Mouse (Mus musculus) adrenal gland, adult 18-20 months (tissue): ENCODE data around the gene Abhd17b. TPM values are rescaled to one million over a fixed set of nuclear protein-coding genes. Genes with fewer than 3 reads are reported as not detected.

Experiments used
- DNase-seq, 2 experiments: peaks; one replicate each; pipeline ENCODE4 v3.0.0; 2021 to 2022; ENCODE audit warnings: low spot score in 2 of 2
- total RNA-seq, 2 experiments: library from RNA; stranded (reverse); gene quantifications; 1 replicate in 1 of 2; 2 replicates in 1 of 2; pipeline ENCODE4 v1.2.3; 2021

Abhd17b gene
- total RNA-seq, 2 experiments from 2014 or later, result 31.8 to 42.6 TPM

DNA sequence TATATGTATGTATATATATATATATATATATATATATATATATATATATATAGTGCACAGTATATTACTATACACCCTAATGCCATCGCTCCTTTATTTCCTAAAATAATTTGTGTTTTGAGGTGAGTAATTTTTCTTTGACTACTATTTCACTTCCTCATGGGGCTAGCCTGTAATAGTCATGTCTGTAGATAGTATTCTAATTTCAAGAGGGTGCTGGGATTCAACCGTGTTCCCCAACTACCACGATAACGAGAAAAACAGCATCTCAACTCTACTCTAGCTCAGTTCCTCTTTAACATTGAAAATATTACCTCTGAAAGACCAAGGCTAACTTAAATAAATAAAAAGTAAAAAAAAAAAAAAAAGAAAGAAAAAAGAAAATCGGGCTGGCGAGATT is 75.4 kb downstream of the Abhd17b start:
- no peak for DNase-seq

- no peak for DNase-seq
Observed at GRCm38 (mm10) chr19:21731887-21732286, 78.9 kb downstream of the Abhd17b start.

DNA sequence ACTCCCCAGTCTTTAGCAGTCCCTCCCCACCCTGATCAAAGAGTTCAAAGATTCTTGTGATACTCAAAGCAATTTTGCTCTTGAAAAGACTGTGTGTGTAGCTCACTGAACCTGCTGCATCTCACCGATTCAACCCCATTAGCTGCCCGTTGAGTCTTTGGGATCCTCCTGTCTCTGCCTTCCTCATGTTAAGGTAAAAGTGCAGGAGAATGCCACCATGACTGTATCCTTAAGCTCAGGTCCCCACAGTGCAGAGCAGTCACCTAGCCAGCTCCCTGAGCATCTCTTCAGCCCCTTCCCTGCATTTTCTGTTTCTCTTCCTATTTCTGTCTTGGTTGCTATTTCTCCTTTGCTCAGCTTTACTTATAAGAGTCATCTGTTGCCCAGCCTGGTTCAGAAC is 80.2 kb downstream of the Abhd17b start:
- DNase-seq, result no peak

GRCm38 (mm10) chr19:21734112-21734511 is 81.1 kb downstream of the Abhd17b start:
- peak in 1 of 2 experiments; percentile 37 for DNase-seq

Other genes with a start within 250 kb of the Abhd17b start
- gene Gda, start 179.7 kb upstream of the Abhd17b start, total RNA-seq, result 10 to 100 TPM; 11.0 to 13.1 TPM
- 10 to 100 TPM; 20.8 TPM for gene 1110059E24Rik, start 209 bp upstream of the Abhd17b start, total RNA-seq
- 10 to 100 TPM; 12.7 to 15.6 TPM for gene Cemip2, start 125.2 kb downstream of the Abhd17b start, total RNA-seq